Mouse (Mus musculus): Measurements from ENCODE around the gene Wif1. TPM values are rescaled to one million over a fixed set of nuclear protein-coding genes. Genes with fewer than 3 reads are reported as not detected.

Wif1 gene
- polyA plus RNA-seq, 1 experiment from 2014 or later: 4.1 TPM

DNA sequence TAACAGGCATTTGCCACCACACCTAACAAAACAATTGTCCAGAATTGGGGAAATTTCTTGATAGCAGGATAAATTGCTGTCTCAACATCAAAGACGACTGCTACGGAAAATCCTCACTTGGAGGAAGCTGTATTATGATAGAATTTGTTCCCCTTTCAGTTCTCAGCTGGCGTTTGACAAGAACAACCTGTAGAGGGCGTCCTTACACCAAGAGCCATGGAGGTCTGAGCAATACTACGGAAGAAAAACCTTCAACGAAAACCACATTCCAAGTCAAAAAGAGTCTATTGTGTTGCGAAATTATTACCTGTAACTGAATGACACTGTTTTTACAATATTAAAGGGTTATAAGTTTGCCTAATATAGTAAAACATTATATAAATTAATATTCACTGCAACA is 2.0 kb upstream of the Wif1 start:
- Histone ChIP-seq H3K9ac (replicated peaks) (no peak overlapping the region), H3K9me3 (ENCODE audit: low read length) (no peaks in the 10 kb centered on the region), H3K27me3 (ENCODE audit: insufficient read depth, low read length) (peaks cover 12% of the 10 kb centered on the region), H3K4me3 (ENCODE audit: low read depth, low read length) (no peak overlapping the region), H3K27ac (ENCODE audit: low read depth) (no peak overlapping the region), H3K4me1 (ENCODE audit: insufficient read depth) (peaks cover 4% of the 10 kb centered on the region; the same call in 1 of the 2 replicates), H3K4me2 (ENCODE audit: low read depth, low read length) (no peak overlapping the region), H3K36me3 (replicated peaks; ENCODE audit: insufficient read depth, low read length) (no peaks in the 10 kb centered on the region)
- WGBS (ENCODE audit: insufficient replicate concordance): 8% methylated on average over 7 of the region's 7 CpGs
- DNase-seq (peak; percentile 38), ATAC-seq (no peak)
- TF ChIP-seq CTCF (IDR thresholded peaks at IDR 0.05; ENCODE audit: low read depth): peak; percentile 66
- no peak for TF ChIP-seq EP300 (IDR thresholded peaks at IDR 0.05; ENCODE audit: low read depth)

DNA sequence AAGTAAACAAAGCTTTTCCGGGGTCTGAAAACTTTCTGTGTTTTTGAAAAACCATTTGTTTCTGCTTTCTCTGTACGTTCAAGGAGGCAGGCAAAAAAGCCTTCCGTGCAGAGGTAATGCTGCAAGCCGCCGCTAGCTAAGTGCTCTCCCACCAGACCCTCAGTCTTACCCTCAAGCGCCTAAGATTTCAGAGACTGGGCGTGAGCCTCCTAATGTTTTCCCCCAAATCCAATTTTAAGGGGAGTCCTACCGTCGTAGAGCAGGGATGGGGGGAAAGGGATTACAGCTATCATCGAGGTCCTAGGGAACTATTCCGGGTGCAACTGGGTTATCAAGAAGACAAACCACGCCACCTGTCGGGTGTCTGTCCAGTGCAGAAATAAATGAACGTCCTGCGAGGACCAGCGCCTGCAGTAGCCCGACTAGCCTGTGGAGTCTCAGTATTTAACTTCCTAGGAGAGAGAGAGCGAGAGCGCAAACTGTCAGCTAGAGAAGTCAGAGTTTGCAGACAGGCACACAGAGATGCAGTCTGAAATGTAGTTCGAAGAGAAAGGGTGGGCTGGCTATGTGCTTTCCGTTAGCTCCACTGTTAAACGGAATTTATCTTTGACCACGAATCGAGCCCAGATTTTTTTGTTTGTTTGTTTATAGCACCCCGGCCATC is 500 bp upstream of the Wif1 start:
- ATAC-seq (peak; percentile 87), DNase-seq (peak; percentile 80)
- Histone ChIP-seq H3K36me3 (replicated peaks; ENCODE audit: insufficient read depth, low read length) (no peaks in the 10 kb centered on the region), H3K27ac (ENCODE audit: low read depth) (no peak overlapping the region), H3K4me2 (ENCODE audit: low read depth, low read length) (peak overlapping the region; percentile 95), H3K4me1 (ENCODE audit: insufficient read depth) (peaks cover 4% of the 10 kb centered on the region; the same call in 1 of the 2 replicates), H3K9ac (replicated peaks) (peak overlapping the region; percentile 55; the same call in 1 of the 2 replicates), H3K27me3 (ENCODE audit: insufficient read depth, low read length) (peaks cover 12% of the 10 kb centered on the region), H3K4me3 (ENCODE audit: low read depth, low read length) (peak overlapping the region; percentile 65), H3K9me3 (ENCODE audit: low read length) (no peaks in the 10 kb centered on the region)
- WGBS (ENCODE audit: insufficient replicate concordance): 1% methylated on average over 25 of the region's 25 CpGs
- TF ChIP-seq CTCF (IDR thresholded peaks at IDR 0.05; ENCODE audit: low read depth): peak; percentile 70
- TF ChIP-seq EP300 (IDR thresholded peaks at IDR 0.05; ENCODE audit: low read depth): no peak

DNA sequence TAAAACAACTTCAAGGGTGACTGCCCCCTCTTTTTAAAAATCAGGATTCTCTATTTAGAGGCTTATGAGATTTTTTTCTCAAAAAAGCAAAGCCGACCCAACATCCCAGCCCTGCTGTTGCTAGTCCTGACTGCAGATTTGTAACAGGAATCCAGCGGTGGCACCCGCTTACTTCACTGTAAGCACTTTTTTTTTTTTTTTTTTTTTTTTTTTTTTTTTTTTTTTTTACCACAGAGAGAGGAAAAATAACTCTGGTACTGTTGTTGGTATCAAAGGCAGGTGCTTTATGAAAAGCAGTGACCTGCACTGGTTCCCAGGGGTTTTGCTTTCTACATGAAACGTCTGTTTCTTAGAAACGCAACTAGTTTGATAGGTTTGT is 798 bp downstream of the Wif1 start:
- WGBS (ENCODE audit: insufficient replicate concordance): 13% methylated on average over 5 of the region's 5 CpGs
- ATAC-seq (no peak), DNase-seq (no peak)
- peak overlapping the region; percentile 95 for H3K4me2 ChIP-seq (ENCODE audit: low read depth, low read length)
- H3K9me3 ChIP-seq (ENCODE audit: low read length): no peaks in the 10 kb centered on the region
- no peaks in the 10 kb centered on the region for H3K36me3 ChIP-seq (replicated peaks; ENCODE audit: insufficient read depth, low read length)
- H3K4me1 ChIP-seq (ENCODE audit: insufficient read depth): peaks cover 4% of the 10 kb centered on the region; the same call in 1 of the 2 replicates
- no peak for TF ChIP-seq EP300 (IDR thresholded peaks at IDR 0.05; ENCODE audit: low read depth)
- TF ChIP-seq CTCF (IDR thresholded peaks at IDR 0.05; ENCODE audit: low read depth): no peak
- H3K27ac ChIP-seq (ENCODE audit: low read depth): no peak overlapping the region
- H3K27me3 ChIP-seq (ENCODE audit: insufficient read depth, low read length): peaks cover 12% of the 10 kb centered on the region
- no peak overlapping the region for H3K9ac ChIP-seq (replicated peaks)
- H3K4me3 ChIP-seq (ENCODE audit: low read depth, low read length): peak overlapping the region; percentile 65

DNA sequence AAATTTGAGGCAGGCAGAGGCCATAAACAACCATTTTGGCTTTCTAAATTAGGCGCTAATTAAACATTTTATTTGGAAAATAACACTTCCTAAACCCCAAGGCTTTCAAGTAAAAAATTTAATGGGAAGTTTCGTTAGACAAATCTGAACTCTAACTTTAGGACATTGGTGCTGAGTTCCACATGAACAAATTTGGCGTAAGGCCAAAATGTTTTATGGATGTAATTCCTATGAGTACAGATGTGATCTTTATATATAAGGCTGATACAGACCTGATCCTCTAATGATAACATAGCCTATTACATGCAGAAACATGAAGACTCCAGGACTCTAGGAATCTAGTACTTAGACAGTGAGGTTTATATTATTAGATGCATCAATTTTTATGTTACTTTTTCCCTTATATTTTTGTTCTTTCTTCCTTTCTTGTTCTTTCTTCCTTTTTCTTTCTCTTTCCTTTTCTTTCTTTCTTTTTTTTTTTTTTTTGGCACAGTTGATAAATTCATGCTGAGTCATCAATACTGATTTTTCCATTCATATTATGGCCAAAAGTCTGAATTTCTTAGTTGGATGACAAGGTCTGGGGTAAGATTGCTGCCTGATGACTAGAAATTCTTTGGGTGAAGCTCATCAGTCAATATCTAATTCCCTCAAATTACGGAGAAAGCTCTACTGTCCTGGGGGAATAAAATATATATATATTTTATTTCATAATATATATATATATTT is 5.0 kb downstream of the Wif1 start:
- no peaks in the 10 kb centered on the region for H3K9me3 ChIP-seq (ENCODE audit: low read length)
- ATAC-seq: no peak
- TF ChIP-seq EP300 (IDR thresholded peaks at IDR 0.05; ENCODE audit: low read depth) (no peak), CTCF (IDR thresholded peaks at IDR 0.05; ENCODE audit: low read depth) (no peak)
- 79% methylated on average over 4 of the region's 4 CpGs for WGBS (ENCODE audit: insufficient replicate concordance)
- H3K27ac ChIP-seq (ENCODE audit: low read depth): no peak overlapping the region
- H3K9ac ChIP-seq (replicated peaks): no peak overlapping the region
- H3K27me3 ChIP-seq (ENCODE audit: insufficient read depth, low read length): peaks cover 9% of the 10 kb centered on the region
- peaks cover 4% of the 10 kb centered on the region; the same call in 1 of the 2 replicates for H3K4me1 ChIP-seq (ENCODE audit: insufficient read depth)
- no peak overlapping the region for H3K4me3 ChIP-seq (ENCODE audit: low read depth, low read length)
- DNase-seq: no peak
- no peaks in the 10 kb centered on the region for H3K36me3 ChIP-seq (replicated peaks; ENCODE audit: insufficient read depth, low read length)
- no peak overlapping the region for H3K4me2 ChIP-seq (ENCODE audit: low read depth, low read length)

DNA sequence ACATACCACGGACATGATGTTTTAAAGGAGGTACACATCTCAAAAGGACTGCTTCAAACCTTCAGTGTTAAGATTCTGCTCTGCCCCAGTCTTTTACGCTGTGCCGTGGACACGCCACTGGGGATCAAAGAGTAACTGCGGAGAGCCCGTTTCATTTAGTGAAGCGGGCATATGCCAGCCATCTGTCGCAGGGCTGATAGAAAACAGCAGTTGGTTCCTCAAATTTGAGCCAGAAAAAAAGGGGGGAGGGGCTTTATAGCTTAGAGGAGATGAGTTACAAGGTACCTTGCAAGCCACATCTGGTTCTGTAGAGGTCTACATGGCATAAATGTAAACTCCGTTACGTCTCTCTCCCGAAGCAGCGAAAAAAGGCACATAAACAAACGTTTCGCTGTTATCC is 7.2 kb downstream of the Wif1 start:
- no peaks in the 10 kb centered on the region for H3K27me3 ChIP-seq (ENCODE audit: insufficient read depth, low read length)
- H3K4me2 ChIP-seq (ENCODE audit: low read depth, low read length): no peak overlapping the region
- H3K27ac ChIP-seq (ENCODE audit: low read depth): no peak overlapping the region
- no peak overlapping the region for H3K4me3 ChIP-seq (ENCODE audit: low read depth, low read length)
- no peak for DNase-seq
- H3K9me3 ChIP-seq (ENCODE audit: low read length): no peaks in the 10 kb centered on the region
- ATAC-seq: no peak
- no peaks in the 10 kb centered on the region for H3K36me3 ChIP-seq (replicated peaks; ENCODE audit: insufficient read depth, low read length)
- 78% methylated on average over 14 of the region's 14 CpGs for WGBS (ENCODE audit: insufficient replicate concordance)
- no peaks in the 10 kb centered on the region for H3K4me1 ChIP-seq (ENCODE audit: insufficient read depth)
- TF ChIP-seq EP300 (IDR thresholded peaks at IDR 0.05; ENCODE audit: low read depth) (no peak), CTCF (IDR thresholded peaks at IDR 0.05; ENCODE audit: low read depth) (no peak)
- H3K9ac ChIP-seq (replicated peaks): no peak overlapping the region

DNA sequence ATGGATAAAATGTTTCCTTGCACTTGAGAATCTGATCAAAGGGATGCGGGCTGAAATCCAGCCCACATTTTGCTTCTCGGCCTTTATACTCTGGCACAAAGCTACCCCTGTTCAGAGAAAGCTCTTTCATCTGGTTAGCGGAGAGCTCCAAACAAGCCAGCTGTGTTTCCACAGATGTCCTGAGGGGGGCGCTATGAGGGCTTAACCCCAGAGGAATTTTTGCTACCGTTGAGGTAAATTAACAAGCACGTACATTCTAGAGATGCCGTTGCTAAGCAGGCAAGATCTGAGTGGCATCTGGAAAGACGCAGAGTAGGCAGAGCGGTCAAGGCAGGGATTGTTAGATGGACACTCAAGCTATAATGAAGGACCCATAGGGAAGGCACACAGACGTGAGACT is 13.7 kb downstream of the Wif1 start:
- no peak for DNase-seq
- no peak for ATAC-seq
- 79% methylated on average over 10 of the region's 10 CpGs for WGBS (ENCODE audit: insufficient replicate concordance)
- H3K4me3 ChIP-seq (ENCODE audit: low read depth, low read length): no peak overlapping the region
- no peaks in the 10 kb centered on the region for H3K27me3 ChIP-seq (ENCODE audit: insufficient read depth, low read length)
- H3K4me1 ChIP-seq (ENCODE audit: insufficient read depth): no peaks in the 10 kb centered on the region
- H3K9me3 ChIP-seq (ENCODE audit: low read length): no peaks in the 10 kb centered on the region
- TF ChIP-seq EP300 (IDR thresholded peaks at IDR 0.05; ENCODE audit: low read depth) (no peak), CTCF (IDR thresholded peaks at IDR 0.05; ENCODE audit: low read depth) (0 out of 2 replicates have a peak, but pooled peaks have one; percentile 11)
- no peaks in the 10 kb centered on the region for H3K36me3 ChIP-seq (replicated peaks; ENCODE audit: insufficient read depth, low read length)
- H3K4me2 ChIP-seq (ENCODE audit: low read depth, low read length): no peak overlapping the region
- H3K27ac ChIP-seq (ENCODE audit: low read depth): no peak overlapping the region
- H3K9ac ChIP-seq (replicated peaks): no peak overlapping the region
